Mouse (Mus musculus): ENCODE measurements around the gene Csf2. TPM values are rescaled to one million over a fixed set of nuclear protein-coding genes. Genes with fewer than 3 reads are reported as not detected.

The Csf2 gene
- polyA plus RNA-seq, 1 experiment from 2014 or later = not detected

- no peaks in the 10 kb centered on the region for H3K9me3 ChIP-seq
- H3K27me3 ChIP-seq = no peaks in the 10 kb centered on the region
- H3K9ac ChIP-seq = no peak overlapping the region
- no peak overlapping the region for H3K27ac ChIP-seq (replicated peaks)
- 58% methylated on average over 2 of the region's 2 CpGs for WGBS
- ATAC-seq (ENCODE audit: low FRiP score, low read depth) = no peak
- no peaks in the 10 kb centered on the region for H3K36me3 ChIP-seq
- no peak overlapping the region for H3K4me3 ChIP-seq
- no peaks in the 10 kb centered on the region for H3K4me1 ChIP-seq (replicated peaks)
- H3K4me2 ChIP-seq = no peak overlapping the region
These were observed 15.1 kb upstream of the Csf2 start for GRCm38 (mm10) chr11:54264542-54264941.

- ATAC-seq (ENCODE audit: low FRiP score, low read depth) = no peak
- Histone ChIP-seq H3K4me2 (no peak overlapping the region), H3K9me3 (no peaks in the 10 kb centered on the region), H3K27me3 (no peaks in the 10 kb centered on the region), H3K27ac (replicated peaks) (no peak overlapping the region), H3K4me1 (replicated peaks) (no peaks in the 10 kb centered on the region), H3K9ac (no peak overlapping the region), H3K4me3 (no peak overlapping the region), H3K36me3 (no peaks in the 10 kb centered on the region)
- 11% methylated on average over 1 of the region's 1 CpGs for WGBS
These were observed 14.1 kb upstream of the Csf2 start for GRCm38 (mm10) chr11:54263405-54264031.

- Histone ChIP-seq H3K9me3 (no peaks in the 10 kb centered on the region), H3K9ac (no peak overlapping the region), H3K4me1 (replicated peaks) (no peaks in the 10 kb centered on the region), H3K4me2 (no peak overlapping the region), H3K27ac (replicated peaks) (no peak overlapping the region), H3K4me3 (no peak overlapping the region), H3K27me3 (no peaks in the 10 kb centered on the region), H3K36me3 (no peaks in the 10 kb centered on the region)
- peak; percentile 84; the same call in 1 of the 2 replicates for ATAC-seq (ENCODE audit: low FRiP score, low read depth)
- WGBS = 43% methylated on average over 3 of the region's 3 CpGs
These were observed 7.3 kb upstream of the Csf2 start for GRCm38 (mm10) chr11:54256624-54257376.

GRCm38 (mm10) chr11:54254114-54254513 is 4.6 kb upstream of the Csf2 start:
- WGBS = 64% methylated on average over 4 of the region's 4 CpGs

GRCm38 (mm10) chr11:54250575-54250974 is 1.1 kb upstream of the Csf2 start:
- Histone ChIP-seq H3K27me3 (no peaks in the 10 kb centered on the region), H3K9ac (no peak overlapping the region), H3K4me1 (replicated peaks) (no peaks in the 10 kb centered on the region), H3K27ac (replicated peaks) (no peak overlapping the region), H3K4me2 (no peak overlapping the region), H3K4me3 (no peak overlapping the region), H3K9me3 (no peaks in the 10 kb centered on the region), H3K36me3 (no peaks in the 10 kb centered on the region)
- 91% methylated on average over 11 of the region's 11 CpGs for WGBS
- no peak for ATAC-seq (ENCODE audit: low FRiP score, low read depth)

More at GRCm38 (mm10) chr11:54254114-54254513, 4.6 kb upstream of the Csf2 start:
- no peak for ATAC-seq (ENCODE audit: low FRiP score, low read depth)
- H3K9ac ChIP-seq = no peak overlapping the region
- no peaks in the 10 kb centered on the region for H3K36me3 ChIP-seq
- no peak overlapping the region for H3K4me2 ChIP-seq
- H3K27me3 ChIP-seq = no peaks in the 10 kb centered on the region
- H3K4me3 ChIP-seq = no peak overlapping the region
- H3K27ac ChIP-seq (replicated peaks) = no peak overlapping the region
- no peaks in the 10 kb centered on the region for H3K9me3 ChIP-seq
- H3K4me1 ChIP-seq (replicated peaks) = no peaks in the 10 kb centered on the region

- Histone ChIP-seq H3K9me3 (no peaks in the 10 kb centered on the region), H3K27ac (replicated peaks) (no peak overlapping the region), H3K4me1 (replicated peaks) (no peaks in the 10 kb centered on the region), H3K9ac (no peak overlapping the region), H3K27me3 (no peaks in the 10 kb centered on the region), H3K4me3 (no peak overlapping the region), H3K4me2 (no peak overlapping the region), H3K36me3 (no peaks in the 10 kb centered on the region)
- WGBS = 86% methylated on average over 3 of the region's 3 CpGs
- no peak for ATAC-seq (ENCODE audit: low FRiP score, low read depth)
These were observed 281 bp upstream of the Csf2 start for GRCm38 (mm10) chr11:54249748-54250147.

- H3K4me1 ChIP-seq (replicated peaks) = no peaks in the 10 kb centered on the region
- no peak overlapping the region for H3K4me3 ChIP-seq
- WGBS = 78% methylated on average over 10 of the region's 10 CpGs
- H3K27ac ChIP-seq (replicated peaks) = no peak overlapping the region
- H3K9me3 ChIP-seq = no peaks in the 10 kb centered on the region
- H3K4me2 ChIP-seq = no peak overlapping the region
- H3K9ac ChIP-seq = no peak overlapping the region
- ATAC-seq (ENCODE audit: low FRiP score, low read depth) = no peak
- H3K27me3 ChIP-seq = no peaks in the 10 kb centered on the region
- no peaks in the 10 kb centered on the region for H3K36me3 ChIP-seq
These were observed 2.1 kb downstream of the Csf2 start for GRCm38 (mm10) chr11:54247251-54247950.

- ATAC-seq (ENCODE audit: low FRiP score, low read depth) = no peak
- no peak overlapping the region for H3K27ac ChIP-seq (replicated peaks)
- no peak overlapping the region for H3K4me3 ChIP-seq
- H3K4me2 ChIP-seq = no peak overlapping the region
- no peaks in the 10 kb centered on the region for H3K9me3 ChIP-seq
- H3K4me1 ChIP-seq (replicated peaks) = no peaks in the 10 kb centered on the region
- no peak overlapping the region for H3K9ac ChIP-seq
- H3K27me3 ChIP-seq = no peaks in the 10 kb centered on the region
- no peaks in the 10 kb centered on the region for H3K36me3 ChIP-seq
- WGBS = 81% methylated on average over 6 of the region's 6 CpGs
These were observed 5.0 kb downstream of the Csf2 start for GRCm38 (mm10) chr11:54244465-54244864.

GRCm38 (mm10) chr11:54242494-54242893 is 7.0 kb downstream of the Csf2 start:
- H3K4me3 ChIP-seq = no peak overlapping the region
- WGBS = 95% methylated on average over 3 of the region's 3 CpGs

GRCm38 (mm10) chr11:54236939-54237338 is 12.5 kb downstream of the Csf2 start:
- Histone ChIP-seq H3K27ac (replicated peaks) (no peak overlapping the region), H3K4me2 (no peak overlapping the region), H3K4me1 (replicated peaks) (no peaks in the 10 kb centered on the region), H3K9ac (no peak overlapping the region), H3K4me3 (no peak overlapping the region), H3K36me3 (no peaks in the 10 kb centered on the region), H3K27me3 (no peaks in the 10 kb centered on the region), H3K9me3 (no peaks in the 10 kb centered on the region)
- 76% methylated on average over 2 of the region's 2 CpGs for WGBS
- ATAC-seq (ENCODE audit: low FRiP score, low read depth) = no peak

More at GRCm38 (mm10) chr11:54242494-54242893, 7.0 kb downstream of the Csf2 start:
- Histone ChIP-seq H3K4me2 (no peak overlapping the region), H3K9ac (no peak overlapping the region), H3K27ac (replicated peaks) (no peak overlapping the region), H3K36me3 (no peaks in the 10 kb centered on the region), H3K9me3 (no peaks in the 10 kb centered on the region), H3K27me3 (no peaks in the 10 kb centered on the region), H3K4me1 (replicated peaks) (no peaks in the 10 kb centered on the region)
- ATAC-seq (ENCODE audit: low FRiP score, low read depth) = no peak

- WGBS = 96% methylated on average over 2 of the region's 2 CpGs
- no peaks in the 10 kb centered on the region for H3K4me1 ChIP-seq (replicated peaks)
- H3K36me3 ChIP-seq = no peaks in the 10 kb centered on the region
- no peak for ATAC-seq (ENCODE audit: low FRiP score, low read depth)
- H3K4me2 ChIP-seq = no peak overlapping the region
- H3K9me3 ChIP-seq = no peaks in the 10 kb centered on the region
- H3K27ac ChIP-seq (replicated peaks) = no peak overlapping the region
- H3K27me3 ChIP-seq = no peaks in the 10 kb centered on the region
- H3K4me3 ChIP-seq = no peak overlapping the region
- H3K9ac ChIP-seq = no peak overlapping the region
These were observed 22.0 kb downstream of the Csf2 start for GRCm38 (mm10) chr11:54227478-54227877.

- Histone ChIP-seq H3K4me3 (no peak overlapping the region), H3K9me3 (no peaks in the 10 kb centered on the region), H3K27ac (replicated peaks) (no peak overlapping the region), H3K9ac (no peak overlapping the region), H3K4me1 (replicated peaks) (no peaks in the 10 kb centered on the region), H3K4me2 (no peak overlapping the region), H3K27me3 (no peaks in the 10 kb centered on the region), H3K36me3 (no peaks in the 10 kb centered on the region)
- 92% methylated on average over 5 of the region's 5 CpGs for WGBS
- no peak for ATAC-seq (ENCODE audit: low FRiP score, low read depth)
These were observed 24.9 kb downstream of the Csf2 start for GRCm38 (mm10) chr11:54224475-54224986.

All from hindbrain, embryonic 15.5 days (tissue).